Mouse (Mus musculus) spleen, embryonic (tissue): Measurements from ENCODE around the gene Dnajc14.

ENCODE experiments used
- CTCF ChIA-PET: fragments of 350-600 bp; sonication (Branson Sonifier 250); formaldehyde crosslinking; loops from one replicate; lab custom pipeline; 2022; lab: Charles Lee

Dnajc14 gene

DNA sequence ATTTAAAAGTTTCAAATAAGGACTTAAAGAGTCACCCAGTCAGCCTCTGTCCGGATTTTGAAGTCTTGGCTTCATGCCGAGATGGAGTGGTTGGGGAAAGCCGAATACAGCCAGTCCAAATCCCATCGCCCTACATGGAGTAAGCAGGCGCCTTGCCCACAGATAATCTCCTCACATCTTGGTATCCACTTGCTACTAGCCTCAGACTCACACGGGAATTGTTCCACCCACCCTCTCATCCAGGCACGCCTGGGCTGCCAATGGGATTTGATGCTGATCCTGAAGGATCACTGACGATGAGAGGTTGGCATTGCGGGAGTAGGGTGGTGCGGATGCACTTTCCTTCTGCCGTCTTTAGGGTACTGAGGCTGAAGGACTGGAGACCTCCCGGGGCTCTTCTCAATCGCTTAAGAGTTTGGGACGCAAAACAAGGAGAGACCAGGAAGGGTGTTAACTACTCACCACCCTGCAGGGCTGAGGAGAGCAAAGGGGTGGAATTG, at the start of gene Dnajc14:
TSS of gene Dnajc14 (plus strand) at position 292 of the 500 bp plus-strand sequence.
- CTCF ChIA-PET: interaction anchor here (1.0 kb wide), 1 partner anchor 67 kb away, joined by 3 read pairs; no protein-coding TSS in a partner anchor

DNA sequence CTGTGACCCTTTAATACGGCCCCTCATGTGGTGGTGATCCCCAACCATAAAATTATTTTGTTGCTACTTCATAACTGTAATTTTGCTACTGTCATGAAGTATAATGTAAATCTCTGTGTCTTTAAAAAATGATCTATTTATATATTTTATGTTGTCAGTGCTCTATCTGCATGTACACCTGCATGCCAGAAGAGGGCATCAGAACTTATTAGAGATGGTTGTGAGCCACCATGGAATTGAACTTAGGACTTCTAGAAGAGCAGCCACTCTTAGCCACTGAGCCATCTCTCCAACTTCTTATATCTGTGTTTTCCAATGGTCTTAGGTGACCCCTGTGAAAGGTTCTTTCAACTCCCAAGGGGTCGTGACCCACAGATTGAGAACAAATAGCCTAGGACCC, 31.0 kb upstream of the Dnajc14 start:
- CTCF ChIA-PET: interaction anchor here (0.7 kb wide), 2 partner anchors 122 to 1673 kb away, joined by 7 to 8 read pairs; no protein-coding TSS in a partner anchor

DNA sequence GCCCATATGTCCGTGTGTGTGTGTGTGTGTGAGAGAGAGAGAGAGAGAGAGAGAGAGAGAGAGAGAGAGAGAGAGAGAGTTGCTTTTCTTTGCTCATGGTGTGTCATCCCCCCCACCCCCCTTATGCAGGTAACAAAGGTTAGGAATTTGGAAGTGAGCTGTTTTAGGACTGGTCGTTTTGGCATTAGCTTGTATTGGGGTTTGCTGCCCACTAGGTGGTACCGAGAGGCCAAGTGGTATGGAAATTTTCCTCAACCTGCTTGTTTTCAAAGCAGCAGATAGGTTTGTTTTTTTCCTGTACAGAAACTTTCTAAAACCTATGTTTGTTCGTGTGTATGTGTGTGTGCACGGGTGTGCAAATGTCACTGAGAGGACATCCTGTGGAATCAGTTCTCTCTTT, 30.2 kb upstream of the Dnajc14 start:
- CTCF ChIA-PET: interaction anchor here (0.6 to 0.7 kb wide), 3 partner anchors 121 to 1674 kb away, joined by 3 to 8 read pairs (median 7); no protein-coding TSS in a partner anchor

DNA sequence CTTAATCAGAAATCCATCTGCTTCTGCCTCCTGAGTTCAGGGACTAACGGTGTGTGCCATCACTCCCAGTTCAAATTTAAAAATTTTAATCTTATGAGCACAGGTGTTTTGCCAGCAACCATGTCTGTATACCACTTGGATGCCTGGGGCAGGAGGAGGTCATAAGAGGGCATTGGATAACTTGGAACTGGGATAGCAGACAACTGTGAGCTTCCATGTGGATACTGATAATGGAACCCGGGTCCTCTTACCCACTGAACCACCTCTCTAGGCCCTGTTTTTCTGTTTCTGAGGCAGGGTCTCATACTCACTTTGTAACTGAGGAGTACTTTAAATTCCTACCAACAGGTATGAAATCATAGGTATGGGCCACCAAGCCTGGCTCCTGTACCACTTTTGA, 25.4 kb upstream of the Dnajc14 start:
- CTCF ChIA-PET: no interaction called here

DNA sequence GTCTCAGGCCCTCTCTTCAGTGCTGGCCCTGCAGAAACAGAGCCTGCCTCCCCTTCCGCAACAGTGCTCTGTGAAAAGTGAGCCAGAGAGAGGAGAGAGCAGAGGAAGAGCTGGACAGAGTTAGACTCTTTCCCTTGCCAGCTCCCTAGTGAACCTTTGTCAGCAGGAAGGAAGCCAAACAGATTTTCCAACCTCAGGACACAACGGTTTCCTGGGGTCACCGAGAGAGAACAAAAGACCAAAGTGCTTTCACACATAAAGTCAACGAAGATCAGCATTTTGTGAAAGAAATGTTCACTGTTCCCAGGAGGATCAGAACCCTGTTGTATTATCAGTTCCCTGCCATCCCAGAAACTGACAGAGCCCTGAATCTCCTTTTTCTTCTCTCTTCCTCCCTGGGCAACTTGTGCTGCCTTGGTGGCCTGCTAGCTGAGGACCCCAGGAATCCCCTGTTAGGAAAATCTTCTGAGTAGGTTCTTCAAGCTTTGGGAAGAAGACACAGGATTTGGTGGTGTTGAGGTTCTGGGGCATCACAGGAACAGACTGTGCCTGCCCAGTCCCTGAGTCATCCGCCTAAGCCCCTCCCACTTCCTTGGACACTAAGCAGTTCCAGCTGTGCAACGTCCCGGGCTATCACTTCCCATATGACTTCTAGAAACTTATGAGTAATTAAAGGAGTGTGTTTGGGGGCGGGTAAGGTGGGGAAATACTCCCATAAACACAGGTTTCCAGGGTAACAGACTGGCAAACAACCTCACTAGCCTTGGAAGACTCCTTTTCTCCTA, 24.7 kb upstream of the Dnajc14 start:
- CTCF ChIA-PET: no interaction called here

- CTCF ChIA-PET: no interaction called here
These were observed 23.7 kb upstream of the Dnajc14 start for GRCm38 (mm10) chr10:128780200-128780599.

GRCm38 (mm10) chr10:128790398-128791124, 13.3 kb upstream of the Dnajc14 start, which contains the start of gene Mmp19:
Gene Mmp19 (plus strand): TSS chr10:128790910.
- CTCF ChIA-PET: no interaction called here

- CTCF ChIA-PET: interaction anchor here (0.6 kb wide), 2 partner anchors 44 to 91 kb away, joined by 3 to 9 read pairs; no protein-coding TSS in a partner anchor
These were observed 11.8 kb upstream of the Dnajc14 start for GRCm38 (mm10) chr10:128792041-128792440.

GRCm38 (mm10) chr10:128793258-128793657, 10.6 kb upstream of the Dnajc14 start:
- CTCF ChIA-PET: no interaction called here

DNA sequence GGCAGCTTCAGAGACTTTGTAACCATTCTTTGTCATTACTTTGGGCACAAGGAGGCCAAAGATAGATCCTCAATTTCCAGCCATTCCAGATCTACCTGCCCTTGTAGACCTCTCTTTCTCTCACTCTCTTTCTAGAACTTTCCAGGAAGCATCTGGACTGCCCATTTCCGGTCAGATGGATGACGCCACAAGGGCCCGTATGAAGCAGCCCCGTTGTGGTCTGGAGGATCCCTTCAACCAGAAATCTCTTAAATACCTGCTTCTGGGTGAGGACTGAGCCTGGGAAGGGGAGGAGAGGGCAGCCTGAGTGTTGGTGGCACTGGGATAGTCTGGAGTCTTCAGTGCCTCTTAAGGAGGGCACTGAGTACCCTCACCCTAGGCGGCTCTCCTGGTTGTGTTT, 9.5 kb upstream of the Dnajc14 start:
- CTCF ChIA-PET: no interaction called here

DNA sequence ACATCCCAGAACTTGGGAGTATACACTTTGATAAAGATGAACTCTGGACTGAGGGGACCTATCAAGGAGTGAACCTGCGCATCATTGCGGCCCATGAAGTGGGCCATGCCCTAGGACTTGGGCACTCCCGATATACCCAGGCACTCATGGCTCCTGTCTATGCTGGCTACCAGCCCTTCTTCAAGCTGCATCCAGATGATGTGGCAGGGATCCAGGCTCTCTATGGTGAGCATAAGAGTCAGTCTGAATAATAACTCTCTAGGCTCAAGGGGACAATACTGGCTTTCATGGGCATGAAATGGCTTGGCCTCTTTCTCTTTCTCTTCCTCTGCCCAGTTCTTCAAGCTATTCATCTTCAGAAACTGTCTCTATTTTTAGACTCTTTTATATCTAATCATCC, 8.3 kb upstream of the Dnajc14 start:
- CTCF ChIA-PET: no interaction called here

- CTCF ChIA-PET: no interaction called here
These were observed 5.2 kb upstream of the Dnajc14 start for GRCm38 (mm10) chr10:128798676-128799075.

- CTCF ChIA-PET: no interaction called here
These were observed 1.8 kb upstream of the Dnajc14 start for GRCm38 (mm10) chr10:128801981-128802495.

- CTCF ChIA-PET: interaction anchor here (1.0 kb wide), 1 partner anchor 66 kb away, joined by 3 read pairs; no protein-coding TSS in a partner anchor
These were observed 906 bp upstream of the Dnajc14 start for GRCm38 (mm10) chr10:128802956-128803355.

GRCm38 (mm10) chr10:128803361-128803760, 501 bp upstream of the Dnajc14 start:
- CTCF ChIA-PET: interaction anchor here (1.0 kb wide), 1 partner anchor 67 kb away, joined by 3 read pairs; no protein-coding TSS in a partner anchor

GRCm38 (mm10) chr10:128804271-128805091, 619 bp downstream of the Dnajc14 start, which contains the start of gene Tmem198b:
Gene Tmem198b (minus strand): TSS chr10:128804370.
- CTCF ChIA-PET: interaction anchor here (0.8 kb wide), 1 partner anchor 55 kb away, joined by 3 read pairs; no protein-coding TSS in a partner anchor

DNA sequence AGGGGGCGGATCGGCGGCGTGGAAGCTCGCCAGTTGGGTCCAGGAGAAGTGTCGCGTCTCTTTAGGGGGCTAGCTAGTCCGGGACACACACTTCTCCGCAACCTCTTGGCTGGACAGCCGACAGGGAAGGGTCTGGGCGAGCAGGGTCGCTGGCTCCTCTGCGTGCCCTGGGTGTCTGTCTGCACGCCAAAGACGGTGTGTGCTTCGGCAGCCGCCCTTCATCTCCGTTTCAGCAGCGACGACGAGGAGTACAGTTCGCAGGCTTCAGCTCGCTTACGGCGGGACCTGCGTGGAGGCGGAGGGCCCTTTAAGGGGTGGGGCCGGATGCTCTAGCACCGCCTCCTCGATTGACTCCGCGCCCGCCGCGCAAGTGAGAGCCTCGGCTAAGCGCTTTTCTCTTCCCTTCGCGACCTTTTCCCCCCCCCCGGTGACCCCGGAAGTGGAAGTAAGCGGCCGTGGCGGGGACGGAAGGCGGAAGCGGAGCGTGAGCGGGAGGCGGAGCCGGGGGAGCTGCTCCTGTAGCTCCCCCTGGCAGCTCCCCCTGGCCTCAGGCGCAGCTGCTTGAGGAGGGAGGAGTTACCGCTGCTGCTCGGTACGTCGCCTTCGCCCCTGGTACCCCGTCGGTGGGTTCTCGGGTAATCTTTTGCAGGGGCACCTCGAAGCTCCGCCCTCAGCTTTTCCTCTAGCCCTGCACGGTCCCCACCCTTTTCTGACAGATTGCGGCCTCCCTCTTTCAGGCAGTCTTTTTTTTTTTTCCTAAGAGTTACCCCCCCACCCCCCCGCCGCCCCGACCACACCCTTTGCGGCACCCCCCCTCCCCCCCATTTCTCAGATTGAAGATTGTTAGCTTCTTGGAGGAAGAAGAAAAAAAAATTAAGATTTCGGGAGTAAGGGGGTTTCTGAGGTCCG, 1.5 kb downstream of the Dnajc14 start:
- CTCF ChIA-PET: interaction anchor here (0.6 to 0.8 kb wide), 4 partner anchors 56 to 1580 kb away, joined by 3 to 9 read pairs (median 4); no protein-coding TSS in a partner anchor

DNA sequence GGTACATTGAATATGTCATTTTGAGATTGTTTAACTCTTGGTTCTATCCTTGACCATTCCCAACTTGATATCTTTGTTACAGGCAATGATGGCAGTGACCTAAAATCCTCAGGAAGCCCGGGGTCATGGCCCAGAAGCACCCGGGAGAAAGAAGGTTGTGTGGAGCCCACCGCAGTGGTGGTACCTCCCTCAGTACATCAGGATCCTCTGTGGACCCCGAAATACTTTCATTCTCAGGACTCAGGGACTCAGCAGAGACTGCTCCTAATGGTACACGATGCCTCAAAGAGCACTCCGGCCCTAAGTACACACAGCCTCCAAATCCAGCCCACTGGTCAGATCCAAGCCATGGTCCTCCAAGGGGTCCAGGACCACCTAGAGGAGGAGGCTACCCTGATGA, 2.2 kb downstream of the Dnajc14 start:
- CTCF ChIA-PET: no interaction called here

- CTCF ChIA-PET: no interaction called here
These were observed 3.2 kb downstream of the Dnajc14 start for GRCm38 (mm10) chr10:128807018-128807417.

GRCm38 (mm10) chr10:128817033-128817432, 13.2 kb downstream of the Dnajc14 start, which contains the start of gene Sarnp:
Gene Sarnp (plus strand): TSS chr10:128817333.
- CTCF ChIA-PET: no interaction called here
